Mouse (Mus musculus): ENCODE results near the gene Crtam. TPM values are rescaled to one million over a fixed set of nuclear protein-coding genes. Genes with fewer than 3 reads are reported as not detected.

Gene Crtam
- total and polyA plus RNA-seq, 3 experiments: not detected

DNA sequence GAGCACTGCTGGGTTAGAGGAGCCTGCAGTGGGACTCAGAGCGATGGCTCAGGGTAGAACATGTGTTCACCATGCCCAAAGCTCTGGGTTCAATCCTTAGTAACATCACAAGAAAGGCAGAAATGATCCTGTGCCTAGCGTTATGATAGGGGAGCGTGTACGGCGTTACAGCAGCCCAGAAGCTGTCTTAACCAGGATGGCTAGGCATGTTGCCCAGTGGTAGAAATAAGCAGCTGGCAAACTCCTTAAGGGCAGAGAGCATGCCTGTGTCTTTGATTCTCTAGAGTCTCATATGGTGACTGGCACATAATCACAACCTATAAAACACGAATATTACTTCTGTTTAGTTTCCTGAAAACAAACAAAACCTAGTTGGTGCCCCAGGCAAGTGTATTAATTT, 12.9 kb downstream of the Crtam start:
- dilution Hi-C loops (cut with MboI; ENCODE audit: extremely low pct_ligation_motif_present, extremely low pct_unique_long_range_greater_than_20kb, low sequenced_read_pairs): no loop called here
- no peak overlapping the region for H3K4me3 ChIP-seq (replicated peaks in 1 of 3; ENCODE audit: low read depth in 2 of 3, low read length in 2 of 3, poor library complexity in 1 of 3)
- no peak for DNase-seq (ENCODE audit: extremely low read depth)
- in situ Hi-C loops (cut with MboI; ENCODE audit: low pct_ligation_motif_present, low pct_unique_long_range_greater_than_20kb, low sequenced_read_pairs): loop anchor here (5.0 to 25.0 kb wide), 4 partner anchors 179 to 946 kb away; partner anchors contain the start of gene Hspa8
- H3K36me3 ChIP-seq (replicated peaks in 1 of 2; ENCODE audit: control insufficient read depth in 1 of 2, insufficient read depth in 1 of 2, low read length in 1 of 2): no peaks in the 10 kb centered on the region
- H3K79me2 ChIP-seq (replicated peaks; ENCODE audit: control insufficient read depth, extremely low read depth, insufficient read depth, poor library complexity, severe bottlenecking): no peaks in the 10 kb centered on the region
- TF ChIP-seq USF1 (IDR thresholded peaks at IDR 0.05; ENCODE audit: low read depth, low read length) (no peak), CHD2 (IDR thresholded peaks at IDR 0.05; ENCODE audit: low read length) (no peak), ZC3H11A (IDR thresholded peaks at IDR 0.05; ENCODE audit: low read depth, low read length) (no peak), RCOR1 (conservative IDR thresholded peaks at IDR 0.05; ENCODE audit: low read depth, low read length) (no peak), POLR2AphosphoS2 (IDR thresholded peaks at IDR 0.05; ENCODE audit: low read depth, low read length) (no peak), MAFK (IDR thresholded peaks at IDR 0.05; ENCODE audit: insufficient replicate concordance, low read length) (no peak), GABPA (IDR thresholded peaks at IDR 0.05; ENCODE audit: insufficient replicate concordance, low read depth, low read length) (no peak), ZKSCAN1 (IDR thresholded peaks at IDR 0.05; ENCODE audit: borderline replicate concordance, low read depth, low read length) (no peak)
- H3K9ac ChIP-seq (ENCODE audit: insufficient read depth, low read depth): no peak overlapping the region
- no peaks in the 10 kb centered on the region for H3K9me3 ChIP-seq (replicated peaks; ENCODE audit: low read length)
- no peak overlapping the region for H3K4me2 ChIP-seq (ENCODE audit: insufficient read depth, low read depth, poor library complexity, severe bottlenecking)
- peaks cover 0 to 6% of the 10 kb centered on the region in 2 experiments; a peak in 1 of 4 replicates for H3K4me1 ChIP-seq (ENCODE audit: control insufficient read depth in 1 of 2, insufficient read depth in 2 of 2)
- H3K27me3 ChIP-seq (replicated peaks): no peaks in the 10 kb centered on the region
- H3K27ac ChIP-seq (ENCODE audit: insufficient read depth, low read depth): no peak overlapping the region

DNA sequence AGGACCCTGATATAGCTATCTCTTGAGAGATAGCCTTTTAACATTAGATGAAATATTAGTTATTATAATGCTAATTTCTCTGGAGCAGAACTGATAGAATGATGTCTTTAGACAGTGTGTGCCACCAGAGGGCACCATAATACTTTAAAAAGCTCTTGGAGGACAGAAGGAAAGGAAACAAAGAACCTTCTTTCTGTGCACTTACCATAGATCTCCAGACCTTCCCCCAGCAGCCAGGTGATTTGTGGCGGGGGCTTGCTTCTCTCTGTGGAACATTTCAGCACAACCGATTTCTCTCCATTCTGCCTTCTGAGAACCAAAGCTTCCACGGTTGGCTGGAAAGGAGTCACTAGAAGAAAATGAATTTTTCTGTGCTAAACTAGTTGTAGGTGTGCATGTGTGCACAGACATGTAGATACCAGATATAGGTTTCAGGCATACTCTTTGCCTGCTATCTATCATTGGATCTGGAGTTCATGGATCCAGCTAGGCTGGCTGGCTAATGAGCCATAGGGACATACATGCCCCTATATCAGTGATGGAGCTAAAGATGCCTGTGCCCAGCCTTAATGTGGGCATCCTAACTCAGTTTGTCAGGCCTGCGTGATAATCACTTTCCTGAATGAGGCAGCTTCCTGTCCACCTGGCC, 14.4 kb downstream of the Crtam start:
- no peak overlapping the region; the same call in 1 of the 2 replicates for H3K4me2 ChIP-seq (ENCODE audit: insufficient read depth, low read depth, poor library complexity, severe bottlenecking)
- H3K27me3 ChIP-seq (replicated peaks): no peaks in the 10 kb centered on the region
- no peaks in the 10 kb centered on the region for H3K36me3 ChIP-seq (replicated peaks in 1 of 2; ENCODE audit: control insufficient read depth in 1 of 2, insufficient read depth in 1 of 2, low read length in 1 of 2)
- dilution Hi-C loops (cut with MboI; ENCODE audit: extremely low pct_ligation_motif_present, extremely low pct_unique_long_range_greater_than_20kb, low sequenced_read_pairs) (no loop called here), in situ Hi-C loops (cut with MboI; ENCODE audit: low pct_ligation_motif_present, low pct_unique_long_range_greater_than_20kb, low sequenced_read_pairs) (loop anchor here (5.0 to 25.0 kb wide), 4 partner anchors 178 to 947 kb away; partner anchors contain the start of gene Hspa8)
- no peak overlapping the region for H3K9ac ChIP-seq (ENCODE audit: insufficient read depth, low read depth)
- no peak overlapping the region for H3K4me3 ChIP-seq (replicated peaks in 1 of 3; ENCODE audit: low read depth in 2 of 3, low read length in 2 of 3, poor library complexity in 1 of 3)
- TF ChIP-seq ZKSCAN1 (IDR thresholded peaks at IDR 0.05; ENCODE audit: borderline replicate concordance, low read depth, low read length): no peak
- TF ChIP-seq ZC3H11A (IDR thresholded peaks at IDR 0.05; ENCODE audit: low read depth, low read length): peak; percentile 83
- no peak for TF ChIP-seq POLR2A (IDR thresholded peaks at IDR 0.05; ENCODE audit: low read depth, low read length)
- peak; percentile 92 for TF ChIP-seq SMC3 (IDR thresholded peaks at IDR 0.05; ENCODE audit: low read depth, low read length)
- TF ChIP-seq CTCF (conservative IDR thresholded peaks at IDR 0.05 in 1 of 2, IDR thresholded peaks at IDR 0.05 in 1 of 2; ENCODE audit: low read depth in 2 of 2, low read length in 2 of 2): peak; percentile 17 to 91; a peak in 2 of 4 replicates
- TF ChIP-seq RAD21 (IDR thresholded peaks at IDR 0.05; ENCODE audit: low read depth, low read length): peak; percentile 90
- peak; percentile 49; the same call in 1 of the 2 replicates for TF ChIP-seq JUND (conservative IDR thresholded peaks at IDR 0.05; ENCODE audit: low read depth, low read length)
- H3K9me3 ChIP-seq (replicated peaks; ENCODE audit: low read length): no peaks in the 10 kb centered on the region
- H3K79me2 ChIP-seq (replicated peaks; ENCODE audit: control insufficient read depth, extremely low read depth, insufficient read depth, poor library complexity, severe bottlenecking): no peaks in the 10 kb centered on the region
- peak; percentile 64 for DNase-seq (ENCODE audit: extremely low read depth)
- peaks cover 0 to 6% of the 10 kb centered on the region in 2 experiments; a peak in 1 of 4 replicates for H3K4me1 ChIP-seq (ENCODE audit: control insufficient read depth in 1 of 2, insufficient read depth in 2 of 2)
- no peak overlapping the region for H3K27ac ChIP-seq (ENCODE audit: insufficient read depth, low read depth)

Measured in CH12.LX (cell line).